Mouse (Mus musculus) limb, embryonic 11.5 days (tissue): ENCODE results near the gene Ccnt1. TPM values are rescaled to one million over a fixed set of nuclear protein-coding genes. Genes with fewer than 3 reads are reported as not detected.

Experiments
- ATAC-seq: fragments of 200-750 bp; cut with Nextera tagmentation; 2 replicates; pipeline ENCODE4 v1.8.0; 2017; ENCODE audit warnings: low read depth; ENCODE audit not compliant: insufficient number of reproducible peaks, low FRiP score, low TSS enrichment
- DNase-seq: peaks from one replicate; pipeline ENCODE4 v3.0.0-alpha.2; 2015; ENCODE audit warnings: low spot score
- H3K27ac ChIP-seq: fragments of 300-500 bp; sonication (generic); replicated peaks from 2 replicates; pipeline ENCODE4 v1.5.1; 2014; ENCODE audit warnings: low read depth, mild to moderate bottlenecking, low read length
- H3K27me3 ChIP-seq: fragments of 300-500 bp; sonication (generic); 2 replicates; pipeline ENCODE4 v1.6.1; 2014; ENCODE audit warnings: mild to moderate bottlenecking, low read length, mixed read lengths; ENCODE audit not compliant: control insufficient read depth, insufficient read depth
- H3K36me3 ChIP-seq: fragments of 300-500 bp; sonication (generic); 2 replicates; pipeline ENCODE4 v1.6.1; 2014; ENCODE audit warnings: mild to moderate bottlenecking, low read length, moderate library complexity, mixed read lengths; ENCODE audit not compliant: control insufficient read depth, insufficient read depth
- H3K4me1 ChIP-seq: fragments of 300-500 bp; sonication (generic); 2 replicates; pipeline ENCODE4 v1.6.1; 2014; ENCODE audit warnings: low read length, mixed read lengths; ENCODE audit not compliant: control insufficient read depth, insufficient read depth
- H3K4me2 ChIP-seq: fragments of 300-500 bp; sonication (generic); 2 replicates; pipeline ENCODE4 v1.6.1; 2014; ENCODE audit warnings: low read depth, mild to moderate bottlenecking, moderate library complexity; ENCODE audit not compliant: severe bottlenecking
- H3K4me3 ChIP-seq: fragments of 300-500 bp; sonication (generic); 2 replicates; pipeline ENCODE4 v1.5.1; 2014; ENCODE audit warnings: low read depth, low read length
- H3K9ac ChIP-seq: fragments of 300-500 bp; sonication (generic); 2 replicates; pipeline ENCODE4 v1.6.1; 2014; ENCODE audit warnings: mild to moderate bottlenecking, low read length
- H3K9me3 ChIP-seq: fragments of 300-500 bp; sonication (generic); 2 replicates; pipeline ENCODE4 v1.6.1; 2016; ENCODE audit warnings: low read length; ENCODE audit not compliant: control insufficient read depth
- WGBS: fragments of 180-500 bp; shearing (Covaris S2); extraction: QIAGEN DNeasy Blood & Tissue Kit; methylation state at CpG from one replicate; pipeline ENCODE4 v1.1.7; 2014; 5-methylcytosine and 5-hydroxymethylcytosine counted together
- polyA plus RNA-seq: library from polyadenylated mRNA; unstranded; fragments of >200 nt; fragmentation: Nextera tagmentation; extraction: Ambion mirVana; gene quantifications from 2 replicates; pipeline ENCODE4 v1.2.1, GENCODE M21; 2014

Ccnt1 gene
- polyA plus RNA-seq, result 62.9 and 66.2 TPM in 2 replicates

DNA sequence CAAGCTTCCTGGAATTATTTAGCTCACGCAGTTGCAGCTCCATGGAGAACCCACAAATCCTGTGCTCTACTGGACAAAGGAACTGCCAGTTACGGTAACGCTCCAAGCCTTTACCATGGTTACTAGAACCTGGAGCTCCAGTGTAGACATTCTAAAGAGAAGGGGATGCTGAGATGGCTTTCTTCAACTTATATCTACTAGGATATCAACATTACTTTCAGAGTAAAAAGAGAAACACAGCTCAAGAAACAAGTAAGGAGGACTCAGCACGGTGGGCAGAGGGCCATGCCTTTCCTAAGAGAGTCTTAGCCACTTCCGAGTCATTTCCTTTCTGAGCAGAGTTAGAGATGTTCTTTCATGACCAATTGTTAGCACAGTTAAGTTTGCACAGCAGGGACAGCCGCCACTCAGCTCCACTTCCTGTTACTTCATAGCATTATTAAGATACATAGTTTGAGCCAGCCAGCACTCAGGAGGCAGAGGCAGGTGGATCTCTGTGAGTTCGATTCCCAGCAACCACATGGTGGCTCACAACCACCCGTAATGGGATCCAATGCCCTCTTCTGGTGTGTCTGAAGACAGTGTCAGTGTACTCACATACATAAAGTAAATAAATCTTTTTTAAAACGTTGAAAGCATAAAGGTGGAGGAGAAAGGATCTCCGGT is at the start of gene Ccnt1, which contains the start of gene 4930415O20Rik:
Gene Ccnt1 (minus strand): TSS at position 51 of the 666 bp plus-strand sequence.
Gene 4930415O20Rik (plus strand): TSS at position 132 of the 666 bp plus-strand sequence.
- Histone ChIP-seq H3K9me3 (no peaks in the 10 kb centered on the region), H3K4me2 (no peak within 1 kb of the TSS), H3K27me3 (no peaks in the 10 kb centered on the region), H3K4me1 (peaks cover 10% of the 10 kb centered on the region), H3K36me3 (peaks cover 2% of the 10 kb centered on the region; the same call in 1 of the 2 replicates), H3K4me3 (no peak within 1 kb of the TSS), H3K27ac (no peak within 1 kb of the TSS), H3K9ac (no peak within 1 kb of the TSS)
- 82% methylated on average over 10 of the region's 10 CpGs for WGBS
- DNase-seq (no peak), ATAC-seq (no peak)

DNA sequence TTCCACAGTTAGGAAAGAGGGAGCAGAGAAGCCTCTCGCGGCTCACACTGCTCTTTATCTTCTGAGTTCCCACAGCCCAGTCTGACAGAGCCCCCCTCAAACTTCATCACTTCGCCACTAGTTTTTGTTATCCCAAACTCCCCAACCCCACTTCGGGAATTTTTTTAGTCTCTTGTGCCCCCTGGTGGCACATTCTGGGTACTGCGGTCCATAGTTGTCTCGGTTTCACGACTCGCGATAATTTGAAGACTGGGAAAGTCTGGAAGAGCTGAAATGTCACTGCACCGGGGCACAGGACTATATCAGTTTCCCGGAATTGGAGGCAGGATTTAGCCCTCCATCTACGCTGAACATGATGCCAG is 46.4 kb upstream of the Ccnt1 start:
- Histone ChIP-seq H3K9ac (no peak overlapping the region), H3K36me3 (no peaks in the 10 kb centered on the region), H3K27me3 (no peaks in the 10 kb centered on the region), H3K4me1 (peaks cover 15% of the 10 kb centered on the region), H3K9me3 (no peaks in the 10 kb centered on the region), H3K4me3 (no peak overlapping the region), H3K27ac (no peak overlapping the region), H3K4me2 (peak overlapping the region; percentile 5; the same call in 1 of the 2 replicates)
- ATAC-seq (peak; percentile 56), DNase-seq (peak; percentile 96)
- WGBS, result 2% methylated on average over 12 of the region's 12 CpGs

DNA sequence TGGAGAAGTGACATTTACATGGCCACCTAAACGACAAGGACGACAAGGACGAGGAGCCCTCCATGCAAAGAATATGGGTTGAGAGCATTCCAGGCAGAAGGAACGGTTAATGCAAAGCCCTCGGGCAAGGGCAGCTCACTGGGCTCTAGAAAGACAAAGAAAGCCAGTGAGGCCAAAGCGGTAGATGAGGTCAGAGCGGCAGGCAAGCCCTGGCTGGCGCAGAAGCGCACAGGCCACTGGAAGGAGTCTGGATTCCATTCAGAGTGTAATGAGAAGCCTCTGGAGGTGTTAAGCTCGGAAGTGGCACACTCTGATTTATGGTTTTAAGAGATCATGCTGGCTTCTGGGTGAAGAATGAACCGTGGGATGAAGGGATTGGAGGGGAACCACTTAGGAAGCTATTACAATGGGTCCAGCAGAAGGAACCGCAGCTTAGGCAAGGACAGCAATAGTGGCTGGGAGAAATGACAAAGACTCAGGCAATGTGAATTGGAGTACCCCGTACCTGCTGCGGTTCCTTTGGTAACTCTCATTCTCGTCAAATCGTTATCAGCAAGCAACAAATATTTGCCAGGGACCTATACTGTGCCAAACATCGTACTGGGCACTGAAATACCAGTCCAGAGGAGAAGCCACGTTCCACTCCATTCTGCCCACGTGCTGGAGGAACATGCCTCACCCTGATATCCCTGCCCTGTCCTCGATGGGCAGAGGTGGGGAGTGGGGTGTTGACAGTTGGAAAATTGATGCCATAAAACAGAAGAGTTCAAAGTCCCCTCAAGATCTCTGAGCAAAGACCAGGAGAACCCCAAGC is 45.8 kb upstream of the Ccnt1 start:
- Histone ChIP-seq H3K4me3 (no peak overlapping the region), H3K4me1 (peaks cover 15% of the 10 kb centered on the region), H3K36me3 (no peaks in the 10 kb centered on the region), H3K4me2 (peak overlapping the region; percentile 5; the same call in 1 of the 2 replicates), H3K9ac (0 out of 2 replicates have a peak overlapping the region, but pooled peaks have one; percentile 2), H3K27ac (no peak overlapping the region), H3K9me3 (no peaks in the 10 kb centered on the region), H3K27me3 (no peaks in the 10 kb centered on the region)
- 27% methylated on average over 20 of the region's 20 CpGs for WGBS
- DNase-seq (peak; percentile 56), ATAC-seq (peak; percentile 32; the same call in 1 of the 2 replicates)

DNA sequence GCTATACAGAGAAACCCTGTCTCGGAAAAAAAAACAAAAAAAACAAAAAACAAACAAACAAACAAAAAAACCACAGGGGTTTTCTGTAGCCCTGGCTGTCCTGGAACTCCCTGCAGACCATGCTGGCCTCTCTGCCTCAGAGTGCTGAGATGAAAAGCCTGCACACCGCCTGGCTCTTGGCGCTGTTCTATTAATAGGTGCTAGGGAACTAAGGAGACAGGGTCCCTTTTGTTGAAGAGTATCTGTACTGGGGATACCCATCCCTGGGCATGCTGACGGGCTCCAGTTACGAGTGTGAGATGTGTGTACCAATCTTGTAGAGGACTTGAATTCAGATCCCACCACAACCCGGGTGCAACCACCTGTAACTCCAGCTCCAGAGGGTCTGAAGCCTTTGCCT is 45.0 kb upstream of the Ccnt1 start:
- Histone ChIP-seq H3K27ac (no peak overlapping the region), H3K9me3 (no peaks in the 10 kb centered on the region), H3K36me3 (no peaks in the 10 kb centered on the region), H3K9ac (no peak overlapping the region), H3K27me3 (no peaks in the 10 kb centered on the region), H3K4me2 (no peak overlapping the region), H3K4me1 (peaks cover 15% of the 10 kb centered on the region), H3K4me3 (no peak overlapping the region)
- WGBS, result 71% methylated on average over 6 of the region's 6 CpGs
- DNase-seq, result no peak
- no peak for ATAC-seq

DNA sequence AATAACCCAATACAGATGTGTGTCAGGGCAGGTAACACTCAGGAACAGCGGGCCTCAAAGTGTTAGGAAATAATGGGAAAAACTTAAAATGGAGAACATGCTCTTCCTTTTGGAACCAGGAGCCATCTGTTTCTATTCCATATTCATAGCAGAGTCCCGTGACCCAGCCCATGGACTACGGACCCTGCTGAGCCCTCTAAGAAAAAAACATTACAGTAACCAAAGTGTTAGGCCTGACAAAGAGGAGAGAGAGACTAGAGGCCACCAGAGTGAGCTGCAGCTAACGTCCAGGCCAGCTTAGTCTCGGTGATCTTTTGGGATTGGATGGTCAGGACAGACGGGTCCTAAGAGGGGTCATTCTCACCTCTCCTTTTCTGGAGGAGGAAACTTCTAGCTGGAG is 44.2 kb upstream of the Ccnt1 start:
- 39% methylated on average over 6 of the region's 6 CpGs for WGBS
- ATAC-seq (no peak), DNase-seq (no peak)
- Histone ChIP-seq H3K4me1 (peaks cover 15% of the 10 kb centered on the region), H3K9ac (no peak overlapping the region), H3K4me3 (no peak overlapping the region), H3K27me3 (no peaks in the 10 kb centered on the region), H3K27ac (peak overlapping the region; percentile 5; the same call in 1 of the 2 replicates), H3K36me3 (no peaks in the 10 kb centered on the region), H3K4me2 (no peak overlapping the region), H3K9me3 (no peaks in the 10 kb centered on the region)

DNA sequence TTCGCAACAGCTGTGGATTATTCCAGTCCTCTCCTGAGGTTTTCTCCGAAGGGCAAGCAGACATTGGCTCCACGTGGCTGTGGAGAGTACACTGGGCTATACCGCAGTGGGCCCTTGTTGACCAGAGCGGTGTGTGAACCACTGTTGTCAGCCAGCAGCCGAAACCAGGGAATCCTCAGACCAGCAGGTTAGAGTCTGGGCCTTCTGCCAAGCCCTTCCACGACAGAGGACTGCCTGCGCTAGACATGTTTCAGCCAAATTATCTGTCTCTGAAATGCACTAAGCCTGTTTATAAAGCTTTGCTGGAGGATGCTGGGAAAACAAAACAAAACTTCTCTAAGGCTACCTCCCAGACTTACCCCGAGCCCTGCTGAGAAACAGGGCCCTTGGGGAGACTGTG is 43.8 kb upstream of the Ccnt1 start:
- peak overlapping the region; percentile 5; the same call in 1 of the 2 replicates for H3K27ac ChIP-seq
- ATAC-seq, result no peak

DNA sequence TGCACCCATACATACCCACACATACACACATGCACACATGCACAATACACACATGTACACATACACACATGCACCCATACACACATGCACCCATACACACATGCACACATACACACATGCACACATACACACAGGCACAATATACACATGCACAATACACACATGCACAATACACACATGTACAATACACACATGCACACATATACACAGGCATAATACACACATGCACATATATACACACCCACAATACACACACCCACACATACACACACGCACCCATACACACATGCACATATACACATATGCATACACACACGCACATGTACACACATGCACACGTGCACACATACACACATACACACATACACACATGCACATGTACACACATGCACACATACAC is 41.5 kb upstream of the Ccnt1 start:
- no peak for DNase-seq
- Histone ChIP-seq H3K9ac (no peak overlapping the region), H3K36me3 (no peaks in the 10 kb centered on the region), H3K4me3 (no peak overlapping the region), H3K9me3 (no peaks in the 10 kb centered on the region), H3K4me2 (no peak overlapping the region), H3K27me3 (no peaks in the 10 kb centered on the region), H3K4me1 (peaks cover 27% of the 10 kb centered on the region), H3K27ac (no peak overlapping the region)
- no peak for ATAC-seq
- 96% methylated on average over 3 of the region's 3 CpGs for WGBS

More for the DNA sequence above, 43.8 kb upstream of the Ccnt1 start:
- Histone ChIP-seq H3K4me2 (no peak overlapping the region), H3K4me3 (no peak overlapping the region), H3K9ac (no peak overlapping the region), H3K27me3 (no peaks in the 10 kb centered on the region), H3K36me3 (no peaks in the 10 kb centered on the region), H3K9me3 (no peaks in the 10 kb centered on the region), H3K4me1 (peaks cover 15% of the 10 kb centered on the region)
- 64% methylated on average over 9 of the region's 9 CpGs for WGBS
- no peak for DNase-seq

DNA sequence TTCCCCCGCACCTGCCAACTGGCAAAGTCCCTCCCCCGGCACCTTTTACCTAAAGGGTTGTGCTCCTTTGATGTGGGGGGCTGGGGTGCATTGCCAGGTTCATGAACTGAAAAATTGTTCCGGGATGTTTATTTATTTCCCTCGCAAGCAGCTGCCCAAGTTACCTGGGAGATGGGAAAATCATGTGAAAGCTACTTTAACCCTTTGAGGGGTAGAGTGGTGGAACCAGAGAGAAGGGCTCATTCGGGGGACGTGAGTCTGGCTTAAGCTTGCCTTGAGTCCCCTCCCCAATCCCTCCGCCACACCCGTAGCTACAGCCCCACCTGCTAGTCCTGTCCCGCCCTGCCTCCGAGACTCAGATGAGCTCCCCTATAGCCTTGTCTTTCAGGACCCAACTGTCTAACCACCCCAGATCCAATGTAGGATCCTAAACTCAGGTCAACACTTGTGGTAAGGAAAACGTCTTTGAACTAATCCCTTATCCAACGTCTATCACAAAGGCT is 39.5 kb upstream of the Ccnt1 start:
- Histone ChIP-seq H3K27ac (peak overlapping the region; percentile 88; the same call in 1 of the 2 replicates), H3K27me3 (no peaks in the 10 kb centered on the region), H3K4me2 (peak overlapping the region; percentile 96), H3K4me3 (peak overlapping the region; percentile 88), H3K9ac (peak overlapping the region; percentile 90), H3K9me3 (no peaks in the 10 kb centered on the region), H3K36me3 (peaks cover 4% of the 10 kb centered on the region; the same call in 1 of the 2 replicates), H3K4me1 (peaks cover 23% of the 10 kb centered on the region)
- DNase-seq (peak; percentile 48), ATAC-seq (no peak)
- WGBS, result 3% methylated on average over 12 of the region's 12 CpGs
